ENCODE assay signal across 9 mouse cellular contexts in the genomic region with DNA sequence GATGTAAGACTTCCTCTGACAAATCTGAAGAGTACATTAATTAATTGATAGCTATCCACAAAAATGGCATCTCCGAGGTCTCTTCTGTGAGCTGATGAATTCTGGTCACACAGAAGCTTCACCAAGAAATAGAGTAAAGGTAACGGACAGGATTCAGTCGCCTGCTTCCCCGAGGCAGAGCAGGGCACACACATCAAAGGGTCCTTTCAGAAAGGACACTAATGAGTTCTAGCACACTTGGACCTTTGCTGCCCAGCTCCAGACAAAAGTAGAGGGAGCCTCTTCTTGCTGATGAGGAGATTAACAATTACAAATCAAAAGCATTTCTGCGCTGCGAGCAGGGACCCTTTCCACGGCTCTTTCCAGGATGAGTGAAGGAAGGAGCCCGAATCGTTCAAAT.
DNase-seq lines count a peak whose midpoint lies in the region; ATAC-seq and TF ChIP-seq lines count a peak whose summit lies in the region.
"Had no signal": no experiment of that assay in that cellular context is flagged by ENCODE, and none has a peak within 500 bp of the region (broad histone marks: within the 10 kb centered on the region; RNA-seq: fewer than 3 reads in every experiment).

No protein-coding gene starts in this region.

- H3K4me1 ChIP-seq in lung, adult 2 months (ENCODE audit: control insufficient read depth, insufficient read depth, low read length), result peaks cover 16% of the 10 kb centered on the region
- H3K4me1 ChIP-seq in hindbrain, embryonic 15.5 days (replicated peaks), result peaks cover 20% of the 10 kb centered on the region

- H3K4me3 ChIP-seq in gastrocnemius, adult 2 months, result peak overlapping the region; percentile 53
- H3K4me3 ChIP-seq in lung, adult 2 months (replicated peaks; ENCODE audit: extremely low read depth, low read depth, low read length), result peak overlapping the region; percentile 43
- H3K4me3 ChIP-seq in hindbrain, embryonic 15.5 days, result no peak overlapping the region
- H3K4me3 ChIP-seq: embryonic facial prominence, embryonic 12.5 days had no signal

- 37% methylated on average over 9 of the region's 9 CpGs for WGBS in lung, adult 2 months
- WGBS in hindbrain, embryonic 15.5 days, result 30% methylated on average over 9 of the region's 9 CpGs

- TF ChIP-seq CTCF in gastrocnemius, adult 2 months (IDR thresholded peaks at IDR 0.05), result no peak
- no peak for TF ChIP-seq CTCF in lung, adult 2 months (IDR thresholded peaks at IDR 0.05; ENCODE audit: insufficient read depth, low read length)

- no peak for ATAC-seq in hindbrain, embryonic 15.5 days (ENCODE audit: low FRiP score, low read depth)

- intact Hi-C loops in gastrocnemius, adult 2 months (cut with DNase I), result no loop called here

- TF ChIP-seq POLR2A in lung, adult 2 months (IDR thresholded peaks at IDR 0.05; ENCODE audit: borderline replicate concordance, extremely low read depth, low read depth, low read length), result no peak

- H3K4me2 ChIP-seq in hindbrain, embryonic 15.5 days, result 0 out of 2 replicates have a peak overlapping the region, but pooled peaks have one; percentile 1
- H3K4me2 ChIP-seq: embryonic facial prominence, embryonic 12.5 days had no signal

- no peak for DNase-seq in gastrocnemius, adult 2 months
- DNase-seq in gastrocnemius, adult 18-20 months (ENCODE audit: low spot score), result no peak
- DNase-seq in lung, adult 2 months, result no peak
- DNase-seq in lung, postnatal 14 days, result no peak
- DNase-seq in retina, postnatal 1 day, result peak; percentile 63
- no peak for DNase-seq in right cerebral cortex, adult 2 months (ENCODE audit: low spot score in 2 of 2)
- no peak for DNase-seq in layer of hippocampus, postnatal 25 days (ENCODE audit: extremely low spot score in 1 of 2, low spot score in 1 of 2)

- no peak overlapping the region for H3K9ac ChIP-seq in hindbrain, embryonic 15.5 days
- H3K9ac ChIP-seq: embryonic facial prominence, embryonic 12.5 days had no signal

- H3K9me3 ChIP-seq in hindbrain, embryonic 15.5 days, result no peaks in the 10 kb centered on the region
- H3K9me3 ChIP-seq: embryonic facial prominence, embryonic 12.5 days had no signal

- H3K27ac ChIP-seq in gastrocnemius, adult 2 months, result peak overlapping the region; percentile 83
- peak overlapping the region; percentile 6; the same call in 1 of the 2 replicates for H3K27ac ChIP-seq in hindbrain, embryonic 15.5 days (replicated peaks)
- H3K27ac ChIP-seq: embryonic facial prominence, embryonic 12.5 days had no signal

- H3K27me3 ChIP-seq in hindbrain, embryonic 15.5 days, result no peaks in the 10 kb centered on the region
- H3K27me3 ChIP-seq: embryonic facial prominence, embryonic 12.5 days had no signal

- no peaks in the 10 kb centered on the region for H3K36me3 ChIP-seq in hindbrain, embryonic 15.5 days
- H3K36me3 ChIP-seq: embryonic facial prominence, embryonic 12.5 days had no signal
